Mouse (Mus musculus) embryonic fibroblast, embryonic 13.5 days (primary cell): ENCODE measurements around the gene Rabgap1l.

Source experiments
- CTCF ChIP-seq: IDR thresholded peaks from 2 replicates; pipeline ENCODE4 v1.5.1; 2011; ENCODE audit warnings: mild to moderate bottlenecking, control low read depth, low read length, moderate library complexity, borderline replicate concordance; ENCODE audit not compliant: insufficient read depth
- POLR2A ChIP-seq: IDR thresholded peaks from 2 replicates; pipeline ENCODE4 v1.6.1; 2011; ENCODE audit warnings: low read depth, mild to moderate bottlenecking, control low read depth, low read length, moderate library complexity

DNA sequence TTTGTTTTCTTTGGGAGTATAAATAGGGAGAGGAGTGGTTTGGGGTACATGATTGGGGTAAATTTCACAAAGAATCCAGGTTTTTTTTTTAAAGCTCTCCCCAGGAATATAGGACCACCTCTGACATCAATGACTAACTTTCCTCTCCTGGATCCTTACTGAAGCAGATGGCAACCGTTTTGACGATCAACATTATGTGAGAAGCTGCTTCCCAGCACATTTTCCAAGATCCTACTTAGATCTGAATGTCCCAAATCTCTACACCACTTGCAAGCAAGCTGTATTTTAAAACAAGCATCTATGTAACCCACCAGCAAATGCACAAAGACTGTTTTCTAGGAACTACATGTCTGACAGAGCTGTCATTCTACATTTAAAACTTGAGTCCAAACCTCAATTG, 311.4 kb downstream of the Rabgap1l start:
- TF ChIP-seq POLR2A (no peak), CTCF (no peak)
